Mouse (Mus musculus): Measurements from ENCODE around the gene Oas1d. TPM values are rescaled to one million over a fixed set of nuclear protein-coding genes. Genes with fewer than 3 reads are reported as not detected.
A peak's percentile ranks its signal among the peaks of the same experiment; 100 is the strongest.
"Not testable (repeated sequence)": the region's sequence is repeated elsewhere in the genome, so short reads cannot be mapped to it uniquely, and the experiment has no call there.

Gene Oas1d
- total RNA-seq (2021) (not detected), polyA plus RNA-seq (2012; rRNA removed) (not detected in 2 replicates)
- long read RNA-seq, result 0 reads

- H3K36me3 ChIP-seq (ENCODE audit: control insufficient read depth, insufficient read depth, low read length); H3K4me3 ChIP-seq; intact Hi-C loops (cut with DNase I); H3K27ac ChIP-seq; H3K4me1 ChIP-seq (ENCODE audit: control insufficient read depth, insufficient read depth, low read length); DNase-seq; H3K9ac ChIP-seq (ENCODE audit: low read depth, low read length); H3K27me3 ChIP-seq (ENCODE audit: control insufficient read depth, insufficient read depth, low read length); H3K79me2 ChIP-seq (replicated peaks; ENCODE audit: control insufficient read depth, insufficient read depth, low read length): not testable (repeated sequence)
- 39% methylated on average over 8 of the region's 8 CpGs for WGBS
These were observed at the start of gene Oas1d for GRCm38 (mm10) chr5:120914204-120914603. Gene Oas1d (plus strand): TSS chr5:120914536.

DNA sequence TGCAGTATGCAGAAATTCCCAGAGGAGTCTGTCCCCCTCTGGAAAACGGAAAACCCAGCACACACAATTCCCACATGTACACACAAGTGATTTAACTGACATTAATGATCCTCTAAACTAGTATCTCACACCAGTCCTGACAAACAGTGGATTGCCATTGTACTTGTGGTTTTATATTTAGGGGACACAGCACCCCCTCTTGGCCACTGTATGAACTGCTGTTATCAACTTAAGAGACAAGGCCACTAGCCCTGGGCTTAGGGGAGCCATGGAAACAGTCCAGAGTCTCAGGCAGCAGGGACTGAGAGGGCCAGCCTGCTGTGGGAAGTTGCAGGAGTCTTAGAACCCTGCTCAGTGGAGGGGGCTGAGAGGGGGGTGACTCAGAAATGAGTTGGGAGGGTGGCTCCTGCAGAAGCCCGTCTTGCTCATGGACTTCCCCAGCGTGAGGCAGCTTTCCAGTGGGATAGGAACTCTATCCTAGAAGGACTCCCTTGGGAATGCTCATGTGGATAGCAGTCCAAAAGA is 48.9 kb upstream of the Oas1d start:
- intact Hi-C loops (cut with DNase I), result no loop called here
- 59% methylated on average over 3 of the region's 3 CpGs for WGBS
- no peak overlapping the region for H3K4me3 ChIP-seq
- H3K9ac ChIP-seq (ENCODE audit: low read depth, low read length), result no peak overlapping the region
- no peaks in the 10 kb centered on the region for H3K4me1 ChIP-seq (ENCODE audit: control insufficient read depth, insufficient read depth, low read length)
- H3K27ac ChIP-seq, result no peak overlapping the region
- peak; percentile 52 for TF ChIP-seq CTCF (IDR thresholded peaks at IDR 0.05)
- TF ChIP-seq POLR2A (IDR thresholded peaks at IDR 0.05; ENCODE audit: insufficient read depth, low read depth, low read length), result no peak
- no peak for TF ChIP-seq EP300 (IDR thresholded peaks at IDR 0.05; ENCODE audit: insufficient read depth, low read depth, low read length)
- no peak for DNase-seq
- no peaks in the 10 kb centered on the region for H3K36me3 ChIP-seq (ENCODE audit: control insufficient read depth, insufficient read depth, low read length)
- H3K27me3 ChIP-seq (ENCODE audit: control insufficient read depth, insufficient read depth, low read length), result no peaks in the 10 kb centered on the region; the same call in 1 of the 2 replicates
- no peaks in the 10 kb centered on the region for H3K79me2 ChIP-seq (replicated peaks; ENCODE audit: control insufficient read depth, insufficient read depth, low read length)

DNA sequence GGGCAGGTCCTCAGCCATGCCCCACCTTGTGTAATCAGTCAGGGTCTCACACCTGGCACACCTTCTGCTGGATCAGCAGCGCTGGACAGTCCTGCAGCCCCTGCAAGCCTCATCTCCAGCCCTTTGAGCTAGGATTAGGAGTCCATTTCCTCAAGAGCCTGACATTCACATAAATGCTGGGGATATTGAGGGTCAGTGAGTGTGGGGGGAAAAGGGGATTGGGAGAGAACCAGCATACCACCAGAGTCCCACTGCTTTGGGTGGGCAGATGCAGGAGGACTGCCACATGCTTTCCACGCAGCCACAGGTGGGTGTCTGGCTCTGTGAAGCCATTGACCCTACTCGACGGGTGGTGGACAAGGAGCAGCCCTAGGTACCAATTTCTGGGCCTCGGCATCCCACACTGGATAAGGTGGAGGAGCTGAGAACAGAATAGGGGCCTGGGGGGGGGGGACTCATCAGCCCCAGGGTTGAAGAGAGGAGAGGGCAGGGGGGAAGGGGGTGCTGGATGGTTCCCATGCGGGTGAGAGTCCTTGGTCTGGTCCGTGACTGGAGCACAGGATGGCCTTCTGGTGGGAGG is 44.8 kb upstream of the Oas1d start:
- Histone ChIP-seq H3K4me1 (ENCODE audit: control insufficient read depth, insufficient read depth, low read length) (no peaks in the 10 kb centered on the region), H3K36me3 (ENCODE audit: control insufficient read depth, insufficient read depth, low read length) (no peaks in the 10 kb centered on the region), H3K9ac (ENCODE audit: low read depth, low read length) (no peak overlapping the region), H3K79me2 (replicated peaks; ENCODE audit: control insufficient read depth, insufficient read depth, low read length) (no peaks in the 10 kb centered on the region), H3K27ac (no peak overlapping the region), H3K27me3 (ENCODE audit: control insufficient read depth, insufficient read depth, low read length) (no peaks in the 10 kb centered on the region; the same call in 1 of the 2 replicates), H3K4me3 (no peak overlapping the region)
- DNase-seq, result no peak
- no peak for TF ChIP-seq CTCF (IDR thresholded peaks at IDR 0.05)
- no peak for TF ChIP-seq EP300 (IDR thresholded peaks at IDR 0.05; ENCODE audit: insufficient read depth, low read depth, low read length)
- no peak for TF ChIP-seq POLR2A (IDR thresholded peaks at IDR 0.05; ENCODE audit: insufficient read depth, low read depth, low read length)
- intact Hi-C loops (cut with DNase I), result no loop called here
- WGBS, result 75% methylated on average over 7 of the region's 7 CpGs

- WGBS, result 52% methylated on average over 3 of the region's 3 CpGs
- Histone ChIP-seq H3K4me3 (no peak overlapping the region), H3K27me3 (ENCODE audit: control insufficient read depth, insufficient read depth, low read length) (no peaks in the 10 kb centered on the region; the same call in 1 of the 2 replicates), H3K36me3 (ENCODE audit: control insufficient read depth, insufficient read depth, low read length) (no peaks in the 10 kb centered on the region), H3K79me2 (replicated peaks; ENCODE audit: control insufficient read depth, insufficient read depth, low read length) (no peaks in the 10 kb centered on the region), H3K27ac (no peak overlapping the region), H3K9ac (ENCODE audit: low read depth, low read length) (no peak overlapping the region), H3K4me1 (ENCODE audit: control insufficient read depth, insufficient read depth, low read length) (no peaks in the 10 kb centered on the region)
- intact Hi-C loops (cut with DNase I), result no loop called here
- TF ChIP-seq POLR2A (IDR thresholded peaks at IDR 0.05; ENCODE audit: insufficient read depth, low read depth, low read length) (no peak), EP300 (IDR thresholded peaks at IDR 0.05; ENCODE audit: insufficient read depth, low read depth, low read length) (no peak), CTCF (IDR thresholded peaks at IDR 0.05) (no peak)
- no peak for DNase-seq
These were observed 44.3 kb upstream of the Oas1d start for GRCm38 (mm10) chr5:120870081-120870480.

DNA sequence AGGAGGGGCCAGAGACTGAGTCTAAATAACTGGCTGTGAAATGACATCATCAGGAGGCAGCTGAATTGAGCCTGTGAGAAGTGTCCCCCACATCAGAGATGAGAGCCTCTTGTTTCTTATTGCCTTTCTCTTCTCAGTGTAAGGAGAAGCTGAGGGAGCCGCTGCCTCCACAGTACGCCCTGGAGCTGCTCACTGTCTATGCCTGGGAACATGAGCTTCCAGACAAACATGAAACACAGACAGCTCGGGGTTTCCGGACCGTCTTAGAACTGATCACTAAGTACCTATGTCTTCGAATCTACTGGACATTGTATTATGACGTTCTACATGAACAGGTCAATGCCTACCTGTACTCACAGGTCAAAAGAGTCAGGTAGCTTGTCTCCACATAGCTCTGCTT is 43.6 kb upstream of the Oas1d start:
- DNase-seq, result no peak
- no peaks in the 10 kb centered on the region for H3K36me3 ChIP-seq (ENCODE audit: control insufficient read depth, insufficient read depth, low read length)
- H3K4me3 ChIP-seq, result no peak overlapping the region
- intact Hi-C loops (cut with DNase I), result no loop called here
- no peak overlapping the region for H3K27ac ChIP-seq
- H3K79me2 ChIP-seq (replicated peaks; ENCODE audit: control insufficient read depth, insufficient read depth, low read length), result no peaks in the 10 kb centered on the region
- 72% methylated on average over 7 of the region's 7 CpGs for WGBS
- no peaks in the 10 kb centered on the region; the same call in 1 of the 2 replicates for H3K27me3 ChIP-seq (ENCODE audit: control insufficient read depth, insufficient read depth, low read length)
- H3K4me1 ChIP-seq (ENCODE audit: control insufficient read depth, insufficient read depth, low read length), result no peaks in the 10 kb centered on the region
- TF ChIP-seq CTCF (IDR thresholded peaks at IDR 0.05) (no peak), POLR2A (IDR thresholded peaks at IDR 0.05; ENCODE audit: insufficient read depth, low read depth, low read length) (no peak), EP300 (IDR thresholded peaks at IDR 0.05; ENCODE audit: insufficient read depth, low read depth, low read length) (no peak)
- no peak overlapping the region for H3K9ac ChIP-seq (ENCODE audit: low read depth, low read length)

DNA sequence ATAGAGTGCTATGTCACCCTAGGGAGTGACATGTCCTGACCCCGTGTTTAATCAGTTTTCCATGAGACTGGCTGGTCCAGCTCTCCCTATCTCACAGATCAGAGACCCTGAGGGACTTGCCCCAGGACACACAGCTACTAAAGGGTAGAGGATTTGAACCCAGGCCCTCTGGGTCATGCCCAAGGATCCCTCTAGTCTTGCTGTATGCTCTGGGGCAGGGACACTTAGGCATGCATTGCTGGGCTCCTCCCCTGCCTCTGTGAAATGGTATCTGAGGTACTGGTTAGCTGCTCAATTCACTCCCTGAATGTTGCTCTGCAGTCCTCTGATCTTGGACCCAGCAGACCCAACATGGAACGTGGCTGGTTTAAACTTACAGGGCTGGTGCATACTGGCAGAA is 42.9 kb upstream of the Oas1d start:
- no peaks in the 10 kb centered on the region for H3K4me1 ChIP-seq (ENCODE audit: control insufficient read depth, insufficient read depth, low read length)
- WGBS, result 50% methylated on average over 2 of the region's 2 CpGs
- H3K4me3 ChIP-seq, result no peak overlapping the region
- no peaks in the 10 kb centered on the region; the same call in 1 of the 2 replicates for H3K27me3 ChIP-seq (ENCODE audit: control insufficient read depth, insufficient read depth, low read length)
- intact Hi-C loops (cut with DNase I), result no loop called here
- no peak overlapping the region for H3K27ac ChIP-seq
- H3K36me3 ChIP-seq (ENCODE audit: control insufficient read depth, insufficient read depth, low read length), result no peaks in the 10 kb centered on the region
- DNase-seq, result no peak
- H3K9ac ChIP-seq (ENCODE audit: low read depth, low read length), result no peak overlapping the region
- TF ChIP-seq CTCF (IDR thresholded peaks at IDR 0.05), result no peak
- TF ChIP-seq POLR2A (IDR thresholded peaks at IDR 0.05; ENCODE audit: insufficient read depth, low read depth, low read length), result no peak
- no peak for TF ChIP-seq EP300 (IDR thresholded peaks at IDR 0.05; ENCODE audit: insufficient read depth, low read depth, low read length)
- H3K79me2 ChIP-seq (replicated peaks; ENCODE audit: control insufficient read depth, insufficient read depth, low read length), result no peaks in the 10 kb centered on the region

DNA sequence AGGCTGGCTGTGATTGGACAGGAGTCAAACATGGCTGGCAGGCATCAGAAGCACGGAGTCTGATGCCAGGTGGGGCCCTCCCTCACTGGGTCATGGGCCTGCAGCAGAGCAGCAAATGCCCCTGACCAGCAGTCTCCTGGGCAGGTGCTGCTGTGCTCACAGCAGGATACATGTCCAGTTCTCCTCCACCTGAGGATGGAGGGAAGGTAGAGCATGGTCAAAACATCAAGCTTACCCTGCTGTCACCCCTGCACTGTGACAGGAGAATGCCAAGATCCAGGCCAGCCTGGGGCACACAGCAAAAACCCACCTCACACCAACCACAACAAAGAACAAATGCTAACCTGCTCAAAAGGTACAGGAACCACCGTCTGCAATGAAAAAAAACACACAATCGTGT is 37.5 kb upstream of the Oas1d start:
- intact Hi-C loops (cut with DNase I); H3K27me3 ChIP-seq (ENCODE audit: control insufficient read depth, insufficient read depth, low read length); H3K27ac ChIP-seq; DNase-seq; H3K79me2 ChIP-seq (replicated peaks; ENCODE audit: control insufficient read depth, insufficient read depth, low read length); H3K4me1 ChIP-seq (ENCODE audit: control insufficient read depth, insufficient read depth, low read length); H3K9ac ChIP-seq (ENCODE audit: low read depth, low read length); H3K36me3 ChIP-seq (ENCODE audit: control insufficient read depth, insufficient read depth, low read length); H3K4me3 ChIP-seq: not testable (repeated sequence)
- 47% methylated on average over 2 of the region's 3 CpGs for WGBS

GRCm38 (mm10) chr5:120877407-120877806 is 36.9 kb upstream of the Oas1d start:
- H3K9ac ChIP-seq (ENCODE audit: low read depth, low read length); H3K4me3 ChIP-seq; DNase-seq; H3K4me1 ChIP-seq (ENCODE audit: control insufficient read depth, insufficient read depth, low read length); H3K36me3 ChIP-seq (ENCODE audit: control insufficient read depth, insufficient read depth, low read length); H3K27ac ChIP-seq; intact Hi-C loops (cut with DNase I); H3K27me3 ChIP-seq (ENCODE audit: control insufficient read depth, insufficient read depth, low read length); H3K79me2 ChIP-seq (replicated peaks; ENCODE audit: control insufficient read depth, insufficient read depth, low read length): not testable (repeated sequence)
- 70% methylated on average over 2 of the region's 2 CpGs for WGBS

- intact Hi-C loops (cut with DNase I); H3K9ac ChIP-seq (ENCODE audit: low read depth, low read length): not testable (repeated sequence)
- 45% methylated on average over 2 of the region's 2 CpGs for WGBS
These were observed 35.5 kb upstream of the Oas1d start for GRCm38 (mm10) chr5:120878803-120879202.

More at GRCm38 (mm10) chr5:120878803-120879202, 35.5 kb upstream of the Oas1d start:
- H3K79me2 ChIP-seq (replicated peaks; ENCODE audit: control insufficient read depth, insufficient read depth, low read length); H3K27ac ChIP-seq; H3K36me3 ChIP-seq (ENCODE audit: control insufficient read depth, insufficient read depth, low read length); H3K27me3 ChIP-seq (ENCODE audit: control insufficient read depth, insufficient read depth, low read length); H3K4me3 ChIP-seq; DNase-seq; H3K4me1 ChIP-seq (ENCODE audit: control insufficient read depth, insufficient read depth, low read length): not testable (repeated sequence)
